29 mouse cellular contexts compared by ENCODE assay signal in the genomic region with DNA sequence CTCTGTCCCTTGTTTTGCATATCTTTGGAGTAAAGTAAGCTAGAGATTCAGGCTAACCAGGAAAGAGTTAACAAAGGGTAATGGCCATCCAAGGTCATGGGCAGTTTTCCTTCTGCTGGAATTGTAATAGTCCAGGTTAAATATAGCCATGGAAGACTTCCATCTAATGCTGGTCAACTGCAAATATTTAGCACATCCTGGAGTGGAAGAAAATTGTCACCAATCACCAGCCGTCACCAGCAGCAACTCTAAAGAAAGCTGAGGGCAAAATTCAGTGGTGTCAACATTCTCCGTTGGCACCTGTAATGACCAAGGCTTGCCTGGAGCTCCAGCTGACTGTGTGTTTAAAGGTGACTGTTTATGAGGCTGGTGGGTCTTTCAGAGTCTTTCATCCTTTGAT.
DNase-seq lines count a peak whose midpoint lies in the region; ATAC-seq and TF ChIP-seq lines count a peak whose summit lies in the region.
"Had no signal": no experiment of that assay in that cellular context is flagged by ENCODE, and none has a peak within 500 bp of the region (broad histone marks: within the 10 kb centered on the region; RNA-seq: fewer than 3 reads in every experiment).

No protein-coding gene starts in this region.

- peaks cover 3% of the 10 kb centered on the region for H3K36me3 ChIP-seq in heart, adult 2 months (ENCODE audit: control insufficient read depth, insufficient read depth, low read length)
- no peaks in the 10 kb centered on the region for H3K36me3 ChIP-seq in heart, embryonic 15.5 days
- no peaks in the 10 kb centered on the region for H3K36me3 ChIP-seq in intestine, embryonic 16.5 days (ENCODE audit: control insufficient read depth, insufficient read depth, low read length)
- H3K36me3 ChIP-seq: embryonic facial prominence, embryonic 12.5 days; forebrain, embryonic 15.5 days; hindbrain, embryonic 13.5 days had no signal

- H3K27me3 ChIP-seq in heart, adult 2 months (ENCODE audit: control insufficient read depth, insufficient read depth, low read length), result no peaks in the 10 kb centered on the region
- H3K27me3 ChIP-seq in heart, embryonic 15.5 days, result no peaks in the 10 kb centered on the region
- H3K27me3 ChIP-seq in intestine, embryonic 16.5 days (replicated peaks; ENCODE audit: control insufficient read depth, insufficient read depth, low read length), result no peaks in the 10 kb centered on the region
- H3K27me3 ChIP-seq: embryonic facial prominence, embryonic 12.5 days; forebrain, embryonic 15.5 days; hindbrain, embryonic 13.5 days had no signal

- WGBS in heart, adult 2 months, result 35% methylated on average over 2 of the region's 2 CpGs
- WGBS in heart, embryonic 15.5 days, result 52% methylated on average over 2 of the region's 2 CpGs
- WGBS in intestine, embryonic 16.5 days, result 80% methylated on average over 2 of the region's 2 CpGs

- TF ChIP-seq CTCF in heart, adult 2 months (IDR thresholded peaks at IDR 0.05), result no peak

- no peaks in the 10 kb centered on the region; the same call in 1 of the 2 replicates for H3K4me1 ChIP-seq in heart, adult 2 months (ENCODE audit: control insufficient read depth, insufficient read depth, low read length)
- peaks cover 6% of the 10 kb centered on the region; the same call in 1 of the 2 replicates for H3K4me1 ChIP-seq in heart, embryonic 15.5 days (replicated peaks)
- H3K4me1 ChIP-seq in intestine, embryonic 16.5 days (ENCODE audit: control insufficient read depth, insufficient read depth, low read length), result no peaks in the 10 kb centered on the region
- H3K4me1 ChIP-seq: embryonic facial prominence, embryonic 12.5 days; forebrain, embryonic 15.5 days; hindbrain, embryonic 13.5 days had no signal

- no peak overlapping the region for H3K9ac ChIP-seq in heart, adult 2 months (ENCODE audit: low read depth, low read length)
- H3K9ac ChIP-seq in heart, embryonic 15.5 days, result no peak overlapping the region
- no peak overlapping the region for H3K9ac ChIP-seq in intestine, embryonic 16.5 days (ENCODE audit: low read depth, low read length)
- H3K9ac ChIP-seq: embryonic facial prominence, embryonic 12.5 days; forebrain, embryonic 15.5 days; hindbrain, embryonic 13.5 days; liver, embryonic 14.5 days; lung, embryonic 14.5 days had no signal

- no peaks in the 10 kb centered on the region for H3K9me3 ChIP-seq in heart, embryonic 15.5 days (replicated peaks)
- H3K9me3 ChIP-seq in intestine, embryonic 16.5 days (ENCODE audit: control insufficient read depth, low read length), result no peaks in the 10 kb centered on the region
- H3K9me3 ChIP-seq: embryonic facial prominence, embryonic 12.5 days; forebrain, embryonic 15.5 days; hindbrain, embryonic 13.5 days had no signal

- H3K79me2 ChIP-seq in heart, adult 2 months (replicated peaks; ENCODE audit: control insufficient read depth, insufficient read depth, low read length), result no peaks in the 10 kb centered on the region

- H3K4me3 ChIP-seq in heart, adult 2 months, result no peak overlapping the region
- no peak overlapping the region for H3K4me3 ChIP-seq in heart, embryonic 15.5 days
- H3K4me3 ChIP-seq in intestine, embryonic 16.5 days (ENCODE audit: low read length), result no peak overlapping the region
- H3K4me3 ChIP-seq: embryonic facial prominence, embryonic 12.5 days; forebrain, embryonic 15.5 days; hindbrain, embryonic 13.5 days had no signal

- no peak; the same call in 1 of the 2 replicates for ATAC-seq in heart, embryonic 15.5 days (replicated peaks; ENCODE audit: insufficient number of reproducible peaks, insufficient read depth, low FRiP score, low read depth)
- no peak for ATAC-seq in intestine, embryonic 16.5 days
- ATAC-seq: CD4-positive, CD25-positive, alpha-beta regulatory T cell, adult 4 months; forebrain, embryonic 15.5 days had no signal

- DNase-seq in heart, adult 2 months, result peak in 1 of 2 experiments; percentile 39
- peak; percentile 50 to 58 for DNase-seq in heart, adult 9 months (ENCODE audit: low spot score in 2 of 2)
- peak; percentile 18 to 29 for DNase-seq in heart, postnatal 36 days
- no peak for DNase-seq in cerebellum, adult 11 months
- no peak for DNase-seq in spleen, postnatal 36 days (ENCODE audit: low spot score in 2 of 2)
- DNase-seq: adrenal gland, postnatal 14 days; cerebellum, adult 11-12 months; cerebellum, adult 9-11 months; embryo, embryonic 11 days; gastrocnemius, postnatal 10 days; kidney, adult 11 months; kidney, postnatal 14 days; layer of hippocampus, adult 9-11 months; liver; lung, embryonic 14.5 days; lung, postnatal 14 days; midbrain, embryonic 14.5 days; retina, postnatal 1 day; right cerebral cortex, postnatal 14 days; thymus, adult 2 months; thymus, postnatal 4 days had no signal

- no peak overlapping the region for H3K4me2 ChIP-seq in heart, embryonic 15.5 days
- H3K4me2 ChIP-seq in intestine, embryonic 16.5 days (ENCODE audit: low read depth, low read length), result no peak overlapping the region
- H3K4me2 ChIP-seq: embryonic facial prominence, embryonic 12.5 days; forebrain, embryonic 15.5 days; hindbrain, embryonic 13.5 days; lung, embryonic 14.5 days had no signal

- intact Hi-C loops in heart, adult 2 months (cut with DNase I), result no loop called here
- intact Hi-C loops in heart, postnatal 36 days (cut with DNase I), result no loop called here

- 0 out of 2 replicates have a peak, but pooled peaks have one; percentile 29 for TF ChIP-seq POLR2A in heart, adult 2 months (IDR thresholded peaks at IDR 0.05; ENCODE audit: insufficient read depth, low read depth, low read length)

- peak overlapping the region; percentile 71 for H3K27ac ChIP-seq in heart, adult 2 months
- peak overlapping the region; percentile 58 for H3K27ac ChIP-seq in heart, embryonic 15.5 days
- H3K27ac ChIP-seq in intestine, embryonic 16.5 days (ENCODE audit: low read length), result no peak overlapping the region
- H3K27ac ChIP-seq: embryonic facial prominence, embryonic 12.5 days; forebrain, embryonic 15.5 days; hindbrain, embryonic 13.5 days; liver, embryonic 14.5 days; stomach, postnatal 0 days had no signal

- TF ChIP-seq EP300 in heart, adult 2 months (IDR thresholded peaks at IDR 0.05; ENCODE audit: insufficient read depth, low read depth, low read length), result no peak

Comparison
In these comparisons a context has a peak if more than half of its experiments do, and no peak if none do; other contexts are left out.
1. DNase-seq: peak in heart, adult 9 months (2 of 2) and heart, postnatal 36 days (2 of 2); none in cerebellum, adult 11 months (single experiment) and spleen, postnatal 36 days (0 of 2).